Mouse (Mus musculus): ENCODE data around the gene Cdkal1.

DNA sequence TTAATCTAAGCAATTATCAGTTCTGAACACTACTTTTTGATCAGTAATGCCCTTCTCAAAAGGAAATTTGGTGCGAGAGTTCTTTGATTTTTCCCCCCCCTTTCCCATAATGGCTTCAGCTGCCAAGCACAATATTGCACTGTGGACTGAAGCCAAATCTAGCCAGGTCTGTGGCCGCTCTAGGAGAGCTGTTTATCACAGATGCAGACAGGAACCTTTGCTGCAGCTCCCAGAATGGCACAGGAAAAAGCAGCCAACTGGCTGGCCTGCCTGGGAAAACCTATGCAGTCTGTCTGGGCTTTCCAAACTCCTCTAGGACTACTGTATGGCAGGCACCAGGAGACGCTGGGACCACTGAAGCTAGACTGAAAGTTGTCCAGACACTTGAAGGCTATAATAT, 483.6 kb downstream of the Cdkal1 start:
- TF ChIP-seq CTCF (IDR thresholded peaks at IDR 0.05; ENCODE audit: low read depth): no peak
- TF ChIP-seq EP300 (IDR thresholded peaks at IDR 0.05; ENCODE audit: low read depth): no peak

Data from liver, postnatal 0 days (tissue).